Mouse (Mus musculus): ENCODE measurements around the gene Syt1.

DNA sequence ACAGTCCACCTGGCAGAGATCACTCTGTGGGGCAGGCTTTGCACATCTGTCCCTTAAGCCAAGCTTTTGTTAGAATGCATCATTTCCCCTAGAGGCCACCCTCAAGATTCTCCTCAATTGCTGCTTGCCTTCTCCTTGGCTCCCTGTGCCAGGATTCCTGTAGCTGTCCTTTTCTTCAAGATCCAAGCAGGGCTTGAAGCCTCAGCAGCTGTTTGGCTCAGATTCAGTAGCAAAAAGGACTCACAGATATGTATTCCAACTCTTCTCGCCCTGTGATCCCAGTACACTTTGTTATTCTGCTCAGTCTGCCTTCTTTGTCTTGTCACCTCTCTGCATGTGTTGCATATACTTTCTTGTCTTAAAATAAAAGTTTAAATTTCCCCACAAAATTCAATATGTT is 206.4 kb downstream of the Syt1 start:
- no peak for TF ChIP-seq CTCF (IDR thresholded peaks at IDR 0.05; ENCODE audit: borderline replicate concordance, insufficient read depth, low read length)
- no peak for TF ChIP-seq POLR2A (IDR thresholded peaks at IDR 0.05; ENCODE audit: low read depth, low read length)

All from embryonic fibroblast, embryonic 13.5 days (primary cell).